Mouse (Mus musculus) left cerebral cortex, adult 9 months (tissue): ENCODE results near the gene Ddc.

Experiments
- DNase-seq, 2 experiments: peaks; one replicate each; pipeline ENCODE4 v3.0.0; 2022; ENCODE audit warnings: low spot score in 2 of 2

Gene Ddc

GRCm38 (mm10) chr11:11877891-11878277, 20.1 kb downstream of the Ddc start:
- DNase-seq: no peak

DNA sequence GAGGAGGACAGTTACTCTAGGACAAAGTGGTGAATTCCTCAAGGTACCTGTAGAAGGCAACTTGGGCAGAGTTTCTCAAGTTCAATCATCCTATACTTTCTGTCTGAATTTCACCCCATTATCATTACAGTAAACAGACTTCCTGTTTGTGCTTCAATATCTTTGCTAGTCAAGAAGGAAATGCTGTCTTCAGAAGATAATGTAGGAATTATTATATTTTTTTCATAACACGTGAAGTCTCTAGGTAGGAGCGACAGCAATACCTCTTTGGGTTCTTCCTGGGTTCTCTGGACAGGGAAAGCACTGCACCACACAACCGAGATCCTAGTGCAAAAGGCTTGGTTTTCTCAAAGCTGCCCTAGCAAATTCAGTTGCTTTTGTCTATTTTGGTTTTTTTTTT, 21.6 kb downstream of the Ddc start:
- DNase-seq: no peak

DNA sequence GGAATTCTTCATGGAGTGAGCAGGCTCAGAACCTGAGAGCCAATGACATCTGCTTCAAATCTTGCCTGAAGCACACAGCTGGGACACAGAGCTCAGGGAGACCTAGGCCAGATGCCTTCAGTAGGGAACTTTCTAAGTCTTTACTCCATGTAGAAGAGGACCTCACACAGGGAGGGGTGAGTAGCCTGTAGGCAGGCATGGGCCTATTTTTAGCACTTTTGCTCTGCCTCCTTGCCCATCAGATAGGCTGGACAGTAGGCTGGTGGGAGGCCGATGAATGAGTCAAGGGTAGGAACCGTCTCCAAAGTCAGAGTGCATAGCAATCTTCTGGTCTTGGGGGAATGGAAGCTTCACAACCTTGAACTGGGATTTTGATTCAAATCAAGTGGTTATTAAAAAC, 22.7 kb downstream of the Ddc start:
- no peak for DNase-seq

- no peak for DNase-seq
These were observed 24.7 kb downstream of the Ddc start for GRCm38 (mm10) chr11:11873023-11873908.

DNA sequence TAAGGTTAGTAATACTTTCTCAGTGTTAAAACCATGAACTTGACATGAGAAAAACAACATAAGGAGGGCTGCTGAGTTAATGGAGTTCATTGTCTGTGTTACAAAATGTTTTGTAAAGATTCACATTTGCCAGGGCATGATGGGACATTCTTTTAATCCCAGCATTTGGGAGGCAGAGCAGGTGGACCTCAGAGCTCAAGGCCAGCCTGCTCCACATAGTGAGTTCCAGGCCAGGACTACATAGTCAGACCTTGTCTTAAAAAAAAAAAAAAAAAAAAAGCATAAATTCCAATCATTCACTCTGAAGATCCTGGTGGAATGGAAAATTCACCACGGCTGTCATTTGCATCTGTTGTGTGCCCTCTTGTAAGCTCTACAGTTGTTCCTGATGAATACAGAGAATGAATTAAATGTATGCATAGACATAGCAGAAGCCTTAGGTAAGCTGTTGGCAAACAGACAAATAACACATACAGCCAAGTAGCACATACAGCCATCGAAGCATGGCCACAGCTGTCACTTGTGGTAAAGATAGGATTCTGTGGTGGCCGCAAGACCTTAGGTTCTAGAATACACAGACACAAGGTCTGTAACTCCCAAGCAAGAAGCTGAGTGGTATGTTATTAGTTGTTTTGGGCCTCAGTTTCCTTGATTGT, 25.7 kb downstream of the Ddc start:
- DNase-seq: no peak

- no peak for DNase-seq
These were observed 26.6 kb downstream of the Ddc start for GRCm38 (mm10) chr11:11871197-11871813.

GRCm38 (mm10) chr11:11867971-11868481, 29.9 kb downstream of the Ddc start:
- DNase-seq: peak in 1 of 2 experiments; percentile 8

DNA sequence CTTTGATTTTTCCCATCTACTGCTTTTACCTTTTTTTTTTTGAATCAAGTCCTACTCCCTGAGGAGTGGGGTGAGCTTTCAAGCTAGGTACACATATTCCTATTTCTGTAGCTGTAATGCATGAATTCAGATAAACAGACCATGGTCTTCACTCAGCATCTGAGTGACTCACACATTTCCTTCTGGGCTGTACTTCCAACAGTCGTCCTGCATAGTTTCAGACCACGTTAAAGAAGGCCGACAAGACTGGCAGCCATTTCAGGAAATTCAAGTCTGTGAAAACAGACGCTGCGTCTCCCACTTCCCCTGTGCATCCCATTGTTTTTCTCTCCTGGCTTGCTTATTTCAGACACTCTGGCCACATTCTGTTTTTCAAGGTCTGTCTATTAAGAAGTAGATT, 31.2 kb downstream of the Ddc start:
- no peak for DNase-seq

DNA sequence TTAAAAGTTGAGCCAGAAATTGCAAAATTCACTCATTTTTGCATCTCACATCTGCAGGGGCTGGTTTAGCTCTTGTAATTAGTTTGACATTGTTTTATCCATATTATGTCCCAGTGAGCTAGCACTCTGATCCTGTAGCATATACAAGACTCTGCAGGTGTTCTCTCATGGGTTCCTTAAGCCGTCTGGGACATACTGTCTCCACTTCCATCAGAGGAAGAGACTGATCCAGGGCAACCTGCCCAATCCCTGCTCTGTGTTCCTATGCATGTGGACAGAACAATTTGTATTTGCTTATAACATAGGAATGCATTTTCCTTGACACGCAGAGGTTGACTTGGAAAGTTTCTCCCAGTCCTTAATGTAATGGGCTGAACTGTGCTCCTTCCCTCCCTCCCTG, 32.8 kb downstream of the Ddc start:
- no peak for DNase-seq

DNA sequence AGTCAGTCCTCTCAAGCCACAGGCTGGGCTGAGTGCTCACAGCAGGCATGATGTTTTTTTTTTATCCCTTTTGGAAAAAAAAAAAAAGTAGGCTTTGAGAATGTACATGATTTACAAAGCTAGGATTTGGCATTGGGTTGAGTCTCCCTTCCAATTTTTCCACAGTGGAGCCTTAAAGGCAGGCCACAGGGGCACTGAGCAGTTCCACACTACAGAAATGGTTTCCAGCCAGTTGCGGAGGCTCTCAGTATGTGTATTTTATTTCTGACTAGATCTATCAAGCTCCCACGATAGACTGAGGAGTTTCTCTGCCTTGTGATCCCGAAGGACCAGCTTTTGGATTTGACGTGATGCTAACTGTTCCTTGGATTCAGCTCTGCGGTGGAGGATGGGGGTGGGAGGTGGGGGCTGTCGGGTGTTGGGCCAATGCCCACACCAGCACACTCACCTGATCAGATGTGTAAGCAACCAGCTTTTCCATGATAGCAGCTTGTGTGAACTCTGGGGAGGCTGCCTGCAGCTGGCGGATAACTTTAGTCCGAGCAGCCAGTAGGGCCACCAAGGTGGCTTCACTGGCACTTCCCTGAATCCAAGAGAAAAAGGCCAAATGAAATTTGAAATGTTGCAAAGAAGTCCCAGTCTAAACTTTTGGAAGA, 33.4 kb downstream of the Ddc start:
- no peak for DNase-seq

DNA sequence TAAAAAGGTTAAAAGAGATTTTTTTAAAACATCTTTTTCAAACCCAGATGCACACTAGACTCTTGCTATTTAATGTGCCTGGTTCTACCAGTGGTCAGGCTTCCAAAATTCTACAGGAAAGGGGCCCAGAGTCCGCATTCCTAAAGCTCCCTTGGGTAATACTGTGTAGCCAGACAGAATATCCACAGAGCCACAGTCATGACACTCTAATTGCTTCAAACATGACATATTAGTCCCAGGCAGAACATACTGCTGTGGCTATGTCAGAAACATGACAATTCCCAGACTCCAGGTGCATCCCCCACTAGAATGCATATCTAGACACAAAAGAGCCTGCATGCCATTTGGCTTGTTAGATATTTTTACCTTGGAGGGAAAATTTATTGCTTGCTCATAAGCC, 35.4 kb downstream of the Ddc start:
- no peak for DNase-seq

DNA sequence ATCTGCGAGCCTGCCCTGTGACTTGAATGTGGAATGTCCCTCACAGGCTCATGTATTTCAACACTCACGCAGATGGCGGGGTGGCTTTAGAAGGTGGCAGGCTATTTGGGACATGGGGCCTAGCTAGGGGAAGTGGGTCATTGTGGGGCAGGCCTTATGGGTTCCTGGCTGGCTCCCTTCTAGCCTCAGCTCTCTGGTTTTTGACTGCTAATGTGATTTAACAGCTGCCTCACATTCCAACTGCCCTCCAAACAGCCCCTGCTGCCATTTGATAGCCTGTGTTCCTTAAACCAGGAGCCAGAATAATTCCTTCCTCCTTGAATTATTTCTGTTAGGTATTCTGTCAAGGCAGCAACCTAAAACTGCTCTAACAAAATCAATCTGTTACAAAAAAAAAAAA, 41.0 kb downstream of the Ddc start:
- no peak for DNase-seq

DNA sequence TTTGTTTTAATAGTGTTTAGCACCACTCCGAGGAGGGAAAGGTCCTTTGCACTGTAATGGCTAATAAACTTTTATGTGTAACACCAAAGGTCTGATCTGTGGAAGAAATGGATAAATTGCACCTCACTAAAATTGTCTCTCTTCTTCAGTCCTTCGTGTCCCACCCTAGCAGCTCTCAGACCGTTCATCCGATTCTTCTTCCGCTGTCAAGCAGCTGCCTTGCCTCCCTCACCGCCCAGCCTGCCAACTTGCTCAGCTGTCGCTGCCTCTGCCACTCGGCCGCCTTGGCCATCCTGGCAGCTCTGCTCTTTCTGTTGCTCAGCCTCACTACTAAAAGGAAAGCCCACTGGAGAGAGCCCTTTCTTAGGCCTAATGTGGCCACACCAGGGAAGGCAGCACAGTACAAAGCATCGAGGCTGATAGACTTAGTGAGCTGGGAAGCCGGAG, 42.2 kb downstream of the Ddc start:
- DNase-seq: no peak

DNA sequence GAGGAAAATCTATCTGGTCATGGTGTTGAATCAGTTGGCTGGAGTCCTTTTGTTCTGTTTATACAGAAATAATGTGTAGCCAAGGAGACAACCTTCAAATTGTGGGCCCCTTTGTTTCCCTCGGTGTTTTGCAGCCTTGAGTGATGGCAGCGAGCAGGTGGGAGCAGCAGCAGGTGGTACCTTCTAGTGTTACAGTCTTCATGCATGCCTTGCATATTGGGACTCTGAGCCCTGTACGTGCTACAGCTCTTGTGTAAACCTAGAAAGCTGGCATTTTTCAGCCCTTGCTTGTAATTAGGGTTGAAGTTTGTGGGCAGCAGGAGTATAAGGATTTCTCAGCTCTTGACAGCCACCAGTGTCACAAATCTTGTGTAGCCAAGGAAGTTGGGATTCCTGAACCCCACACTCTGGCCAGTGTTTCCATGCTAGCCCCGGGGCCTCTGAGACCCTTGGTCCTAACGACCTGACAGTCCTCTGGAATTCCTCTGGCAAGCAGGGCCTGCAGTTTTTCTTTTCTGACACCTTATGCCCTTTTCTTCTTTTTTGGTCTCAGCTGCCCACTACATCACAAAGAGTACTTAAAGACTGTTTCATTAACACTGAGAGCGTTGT, 42.8 kb downstream of the Ddc start:
- DNase-seq: no peak

DNA sequence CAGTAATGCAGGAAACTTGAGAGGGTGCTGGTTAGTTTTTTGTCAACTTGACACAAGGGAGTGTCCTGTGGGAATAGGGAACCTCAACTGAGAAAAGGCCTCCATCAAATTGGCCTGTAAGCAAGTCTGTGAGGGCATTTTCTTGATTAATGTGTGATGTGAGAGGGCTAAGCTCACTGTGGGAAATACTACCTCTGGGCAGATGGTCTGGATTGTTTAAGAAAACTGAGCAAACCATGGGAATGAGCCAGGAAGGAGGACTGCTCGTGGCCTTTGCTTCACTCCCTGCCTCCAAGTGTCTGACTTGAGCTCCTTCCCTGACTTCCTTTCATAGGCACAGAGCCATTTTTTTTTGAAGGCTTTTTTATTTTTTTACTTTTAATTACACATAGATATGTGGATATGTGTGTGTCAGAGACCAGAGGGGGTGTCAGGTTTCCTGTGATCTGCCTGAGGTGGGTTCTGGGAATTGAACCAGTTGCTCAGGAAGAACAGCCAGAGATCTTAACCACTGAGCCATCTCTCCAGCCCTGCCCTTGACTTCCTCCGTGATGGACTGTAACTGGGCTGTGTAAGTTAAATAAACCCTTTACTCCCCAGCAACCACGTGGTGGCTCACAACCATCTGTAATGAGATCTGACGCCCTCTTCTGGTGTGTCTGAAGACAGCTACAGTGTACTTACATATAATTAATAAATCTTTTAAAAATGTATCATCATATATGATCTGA, 44.0 kb downstream of the Ddc start:
- no peak for DNase-seq

GRCm38 (mm10) chr11:11851957-11852505, 45.9 kb downstream of the Ddc start:
- DNase-seq: no peak

DNA sequence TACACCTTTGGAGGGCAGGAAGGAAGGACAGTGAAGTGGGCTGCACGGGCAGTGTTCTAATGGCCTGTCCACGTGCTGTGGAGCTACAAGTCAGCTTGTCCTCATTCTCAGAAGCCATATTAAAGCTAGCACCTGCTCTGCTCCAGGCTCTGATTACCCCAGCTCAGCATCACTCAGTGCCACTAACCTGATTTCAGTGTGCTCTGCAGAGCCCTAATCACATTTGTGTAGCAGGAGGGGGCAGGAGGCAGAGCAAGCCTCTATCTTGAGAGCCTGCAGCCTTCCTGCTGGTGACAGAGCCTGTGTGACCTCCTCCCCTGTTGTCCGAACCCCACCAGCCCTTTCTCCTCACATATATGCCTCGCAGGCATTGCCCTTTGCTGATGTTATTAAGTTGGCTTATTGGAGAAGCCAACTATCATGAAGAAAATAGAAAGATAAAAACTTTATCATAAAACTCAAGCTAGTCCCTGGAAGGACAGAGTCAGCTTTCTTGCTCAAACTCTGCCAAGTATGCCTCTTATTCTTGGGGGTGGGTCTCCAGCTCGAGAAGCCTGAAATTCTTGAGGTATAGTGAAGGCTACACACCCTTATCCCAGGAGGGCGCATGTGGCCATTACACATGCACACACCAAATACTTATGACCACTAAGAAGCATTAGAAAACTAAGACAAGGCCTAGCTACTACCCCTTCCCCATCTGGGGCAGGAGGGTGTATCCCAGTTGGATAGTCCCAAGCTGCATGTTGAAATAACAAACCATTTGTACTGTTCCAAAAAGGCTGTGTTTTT, 47.3 kb downstream of the Ddc start:
- no peak for DNase-seq

DNA sequence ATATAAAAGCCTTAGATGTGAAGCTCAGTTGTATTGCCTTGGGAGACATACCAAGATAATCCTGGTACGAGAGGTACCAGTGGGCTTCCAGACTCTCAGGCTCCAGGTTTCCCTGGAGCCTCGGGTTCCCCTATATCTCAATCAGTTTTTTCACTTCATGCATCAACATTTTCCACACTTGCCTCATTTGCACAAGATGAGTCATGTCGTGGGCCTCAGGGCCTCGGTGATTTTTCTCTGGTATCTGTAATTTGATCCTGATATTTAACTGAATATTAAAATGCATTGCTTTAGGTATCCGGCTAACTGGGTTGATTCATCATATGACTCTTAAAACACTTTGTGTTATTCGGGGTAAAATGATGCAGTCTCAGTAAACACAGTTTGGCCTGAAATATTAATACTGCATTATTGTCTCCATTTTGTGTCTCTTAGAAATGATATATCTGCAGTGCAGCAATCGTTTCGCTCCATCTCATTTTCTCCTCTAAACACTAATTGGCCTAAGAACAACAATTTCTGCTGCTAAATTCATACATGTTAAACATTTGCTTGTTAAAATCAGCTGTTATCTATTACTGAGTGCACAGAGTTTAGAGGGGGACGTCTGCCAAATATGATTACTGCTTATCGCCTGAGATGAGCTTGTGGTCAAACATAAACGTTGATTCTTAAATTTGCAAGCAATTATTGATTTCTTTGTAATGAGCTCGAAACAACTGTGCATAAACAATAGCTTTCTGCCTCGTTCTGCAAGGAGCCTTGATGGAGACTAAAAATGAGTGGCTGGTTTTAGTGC, 48.2 kb downstream of the Ddc start:
- no peak for DNase-seq

GRCm38 (mm10) chr11:11848467-11848866, 49.5 kb downstream of the Ddc start:
- no peak for DNase-seq
